12 mouse cellular contexts compared by ENCODE assay signal in genomic region chr8:78001656-78002055, GRCm38 (mm10).
DNase-seq lines count a peak whose midpoint lies in the region; ATAC-seq and TF ChIP-seq lines count a peak whose summit lies in the region.
"Had no signal": no experiment of that assay in that cellular context is flagged by ENCODE, and none has a peak within 500 bp of the region (broad histone marks: within the 10 kb centered on the region; RNA-seq: fewer than 3 reads in every experiment).

No protein-coding gene starts in this region.

- DNase-seq in heart, embryonic 10.5 days (ENCODE audit: low spot score): no peak
- no peak for DNase-seq in heart, adult 9 months (ENCODE audit: low spot score in 2 of 2)
- DNase-seq in layer of hippocampus, postnatal 14 days (ENCODE audit: low spot score in 2 of 2): peak; percentile 16 to 30
- DNase-seq in layer of hippocampus, adult 2 months (ENCODE audit: low spot score in 2 of 2): no peak
- DNase-seq in forebrain, embryonic 14.5 days (ENCODE audit: low spot score): peak; percentile 31
- DNase-seq in midbrain, embryonic 14.5 days: peak; percentile 5
- DNase-seq in cerebellum, adult 8-10 months: no peak
- DNase-seq in gastrocnemius, postnatal 4 days (ENCODE audit: low spot score in 2 of 2): no peak
- DNase-seq: adrenal gland, adult 8-10 months; cerebellum, adult 18-20 months; thymus, postnatal 4 days had no signal

- peak; percentile 47 for ATAC-seq in forebrain, embryonic 14.5 days
- ATAC-seq in midbrain, embryonic 14.5 days (ENCODE audit: low FRiP score, low TSS enrichment): no peak

- no peaks in the 10 kb centered on the region for H3K9me3 ChIP-seq in heart, embryonic 10.5 days
- H3K9me3 ChIP-seq in forebrain, embryonic 14.5 days (replicated peaks; ENCODE audit: control insufficient read depth, low read length): no peaks in the 10 kb centered on the region
- no peaks in the 10 kb centered on the region for H3K9me3 ChIP-seq in midbrain, embryonic 14.5 days (ENCODE audit: control insufficient read depth, low read length)

- no peak overlapping the region for H3K4me3 ChIP-seq in heart, embryonic 10.5 days
- no peak overlapping the region for H3K4me3 ChIP-seq in layer of hippocampus, adult 2 months
- H3K4me3 ChIP-seq in forebrain, embryonic 14.5 days (ENCODE audit: low read depth, low read length): no peak overlapping the region
- H3K4me3 ChIP-seq in midbrain, embryonic 14.5 days (replicated peaks; ENCODE audit: low read depth, low read length): no peak overlapping the region

- H3K27me3 ChIP-seq in heart, embryonic 10.5 days (ENCODE audit: insufficient read depth, poor library complexity, severe bottlenecking): no peaks in the 10 kb centered on the region
- H3K27me3 ChIP-seq in forebrain, embryonic 14.5 days (replicated peaks; ENCODE audit: control insufficient read depth, insufficient read depth, low read length): no peaks in the 10 kb centered on the region
- H3K27me3 ChIP-seq in midbrain, embryonic 14.5 days (ENCODE audit: control insufficient read depth, insufficient read depth, low read length): no peaks in the 10 kb centered on the region

- H3K4me2 ChIP-seq in forebrain, embryonic 14.5 days (ENCODE audit: low read length): no peak overlapping the region
- peak overlapping the region; percentile 10; the same call in 1 of the 2 replicates for H3K4me2 ChIP-seq in midbrain, embryonic 14.5 days (ENCODE audit: low read length)
- H3K4me2 ChIP-seq: liver, embryonic 11.5 days had no signal

- peaks cover 10% of the 10 kb centered on the region for H3K4me1 ChIP-seq in heart, embryonic 10.5 days
- H3K4me1 ChIP-seq in forebrain, embryonic 14.5 days (ENCODE audit: control insufficient read depth, insufficient read depth, low read length): peaks cover 11% of the 10 kb centered on the region
- H3K4me1 ChIP-seq in midbrain, embryonic 14.5 days (ENCODE audit: control insufficient read depth, insufficient read depth, low read length): 0 out of 2 replicates have a peak, but pooled peaks cover 4% of the 10 kb centered on the region

- no peak overlapping the region for H3K9ac ChIP-seq in forebrain, embryonic 14.5 days (ENCODE audit: low read length)
- H3K9ac ChIP-seq in midbrain, embryonic 14.5 days (replicated peaks; ENCODE audit: low read length): no peak overlapping the region

- no peaks in the 10 kb centered on the region for H3K36me3 ChIP-seq in heart, embryonic 10.5 days
- no peaks in the 10 kb centered on the region for H3K36me3 ChIP-seq in forebrain, embryonic 14.5 days (ENCODE audit: control insufficient read depth, insufficient read depth, low read length)
- H3K36me3 ChIP-seq in midbrain, embryonic 14.5 days (ENCODE audit: control insufficient read depth, insufficient read depth, low read length): no peaks in the 10 kb centered on the region

- peak overlapping the region; percentile 70 for H3K27ac ChIP-seq in heart, embryonic 10.5 days
- H3K27ac ChIP-seq in layer of hippocampus, adult 2 months: no peak overlapping the region; the same call in 1 of the 2 replicates
- no peak overlapping the region for H3K27ac ChIP-seq in forebrain, embryonic 14.5 days (ENCODE audit: low read depth, low read length)
- no peak overlapping the region for H3K27ac ChIP-seq in midbrain, embryonic 14.5 days (replicated peaks; ENCODE audit: low read depth, low read length)

- 35% methylated on average over 5 of the region's 5 CpGs for WGBS in heart, embryonic 10.5 days
- 41% methylated on average over 5 of the region's 5 CpGs for WGBS in forebrain, embryonic 14.5 days
- WGBS in midbrain, embryonic 14.5 days: 53% methylated on average over 5 of the region's 5 CpGs

- TF ChIP-seq CTCF in layer of hippocampus, adult 2 months (conservative IDR thresholded peaks at IDR 0.05): no peak

Comparison
In these comparisons a context has a peak if more than half of its experiments do, and no peak if none do; other contexts are left out.
1. DNase-seq: peak in layer of hippocampus, postnatal 14 days (2 of 2), forebrain, embryonic 14.5 days (single experiment) and midbrain, embryonic 14.5 days (single experiment); none in heart, embryonic 10.5 days (single experiment), heart, adult 9 months (0 of 2), layer of hippocampus, adult 2 months (0 of 2), cerebellum, adult 8-10 months (single experiment) and gastrocnemius, postnatal 4 days (0 of 2).